Mouse (Mus musculus): ENCODE data around the gene Nudt3.
A peak's percentile ranks its signal among the peaks of the same experiment; 100 is the strongest.

Gene Nudt3

DNA sequence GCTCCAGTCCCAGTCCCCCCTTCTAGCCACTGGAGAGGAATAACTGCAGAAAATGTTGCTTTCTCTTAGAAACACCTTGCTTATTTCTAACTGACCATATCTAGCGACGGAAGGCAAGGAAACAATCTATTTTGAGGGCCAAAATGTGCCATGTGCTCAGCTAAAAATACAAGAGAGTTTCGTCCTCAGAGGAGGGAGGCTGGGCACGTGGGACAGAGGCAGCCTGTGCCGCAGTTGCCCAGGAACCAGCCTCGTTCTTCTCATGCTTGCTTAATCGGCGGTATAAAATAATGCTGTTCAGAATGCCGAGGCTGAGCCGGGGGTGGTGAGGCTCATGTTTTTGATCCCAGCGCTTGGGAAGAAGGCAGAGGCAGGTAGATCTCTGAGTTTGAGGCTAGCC lies 78.7 kb downstream of the Nudt3 start:
- no peak for DNase-seq

DNA sequence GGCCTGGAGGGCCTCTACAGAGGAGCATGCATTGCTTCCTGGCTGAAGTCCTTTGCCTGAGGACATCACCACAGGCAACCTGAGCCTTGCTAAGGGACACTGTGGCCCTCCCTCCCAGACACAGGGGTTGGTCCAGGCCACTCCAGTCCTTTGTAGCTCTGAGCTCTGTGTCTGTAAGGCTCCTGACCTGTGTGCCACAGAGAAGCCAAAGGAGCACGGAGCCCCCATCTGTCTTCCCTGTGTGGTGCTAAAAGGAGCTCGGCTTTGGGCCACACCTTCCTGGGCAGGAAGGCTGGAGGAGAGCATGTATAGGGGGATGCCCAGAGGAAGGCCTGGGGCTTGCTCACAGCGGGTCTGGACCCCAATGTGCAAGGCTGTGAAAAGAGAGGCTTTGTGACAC lies 81.3 kb downstream of the Nudt3 start:
- DNase-seq: no peak

DNA sequence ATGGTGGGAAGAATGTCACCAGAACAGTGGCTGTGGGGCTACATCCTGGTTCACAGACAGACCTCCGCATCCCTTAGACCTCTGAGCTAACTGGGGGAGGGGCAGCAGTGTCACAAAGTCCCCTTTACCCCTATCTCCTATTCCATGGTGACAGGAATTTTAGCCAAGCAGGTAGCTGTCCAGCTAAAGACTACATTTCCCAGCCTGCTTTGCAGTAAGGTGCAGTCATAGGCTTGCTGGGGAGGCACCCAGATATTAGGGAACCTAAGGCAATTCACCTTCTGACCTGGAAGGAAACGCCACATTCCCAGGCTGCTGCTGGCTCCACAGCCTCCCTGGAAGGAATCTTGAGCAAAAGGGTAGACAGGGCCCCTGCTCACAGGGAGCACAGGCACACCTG lies 82.0 kb downstream of the Nudt3 start:
- DNase-seq: no peak

DNA sequence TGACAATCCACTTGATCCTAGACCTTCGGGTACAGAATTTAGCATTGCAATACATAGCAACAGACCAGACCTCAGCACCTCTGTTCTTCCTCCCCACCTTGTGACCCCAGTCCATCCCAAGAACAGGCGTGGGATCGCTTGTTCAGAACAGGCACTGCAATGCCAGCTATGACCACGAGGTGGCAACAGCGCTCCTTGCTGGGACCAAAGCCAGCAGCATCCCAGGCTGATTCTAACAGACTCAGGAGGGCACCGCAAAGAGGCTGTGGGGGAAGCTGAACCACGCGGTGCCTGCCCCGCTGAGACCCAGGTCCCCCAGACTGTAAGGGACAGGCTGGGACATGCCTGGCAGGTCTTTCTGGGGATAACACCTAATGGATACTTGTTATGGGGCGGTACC lies 88.6 kb downstream of the Nudt3 start:
- peak; percentile 92 for DNase-seq

DNA sequence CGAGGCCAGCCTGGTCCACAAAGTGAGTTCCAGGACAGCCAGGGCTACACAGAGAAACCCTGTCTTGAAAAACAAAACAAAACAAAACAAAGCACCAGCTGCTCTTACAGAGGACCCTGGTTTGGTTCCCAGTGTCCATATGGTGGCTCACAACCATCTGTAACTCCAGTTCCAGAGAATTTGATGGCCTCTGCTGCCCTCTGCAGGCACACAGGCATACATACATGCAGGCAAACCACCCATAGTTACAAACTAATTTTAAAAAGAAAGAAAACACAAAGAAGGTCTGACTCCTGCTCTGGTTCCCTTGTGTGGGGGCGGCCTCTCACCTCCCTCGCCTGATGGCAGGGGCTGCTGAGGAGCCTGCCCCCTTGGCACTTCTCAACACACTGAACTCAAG lies 89.9 kb downstream of the Nudt3 start:
- DNase-seq: no peak

DNA sequence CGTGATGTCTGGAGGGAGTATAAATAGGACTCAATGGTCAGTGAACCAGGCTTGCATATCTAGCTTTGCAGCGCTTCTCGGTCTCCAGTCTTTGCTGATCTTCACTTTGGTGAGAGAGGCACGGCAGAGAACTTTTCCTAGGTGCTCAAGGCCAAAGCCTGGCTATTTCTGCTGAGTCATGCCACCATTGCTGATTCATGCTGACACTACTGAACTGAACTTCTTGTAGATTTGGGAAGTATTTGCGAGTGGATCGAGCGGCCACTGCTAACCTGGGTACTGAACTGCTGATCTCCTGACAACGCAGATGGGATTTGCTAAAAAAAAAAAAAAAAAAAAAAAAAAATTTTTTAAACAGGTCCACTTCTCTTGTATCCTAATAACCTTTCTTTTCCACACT lies 91.2 kb downstream of the Nudt3 start:
- DNase-seq: no peak

Measured in embryo, embryonic 11 days (tissue).